Mouse (Mus musculus) liver, adult 2 months (tissue): ENCODE data around the gene Thap11. TPM values are rescaled to one million over a fixed set of nuclear protein-coding genes. Genes with fewer than 3 reads are reported as not detected.
"Not testable (repeated sequence)": the region's sequence is repeated elsewhere in the genome, so short reads cannot be mapped to it uniquely, and the experiment has no call there.

Experiments
- DNase-seq: peaks from one replicate; pipeline ENCODE4 v3.0.0-alpha.2; 2011; ENCODE audit warnings: low read depth, low spot score; ENCODE audit errors: extremely low read depth
- H3K27ac ChIP-seq: fragments of 200-500 bp; replicated peaks from 2 replicates; pipeline ENCODE4 v1.5.1; 2012; ENCODE audit warnings: low read depth, mild to moderate bottlenecking, control low read depth, inconsistent platforms, low read length; ENCODE audit not compliant: insufficient read depth
- H3K27me3 ChIP-seq: fragments of 200-500 bp; 2 replicates; pipeline ENCODE4 v1.6.1; 2012; ENCODE audit warnings: mild to moderate bottlenecking, moderate library complexity, low read length, inconsistent platforms; ENCODE audit not compliant: control insufficient read depth, insufficient read depth
- H3K36me3 ChIP-seq: fragments of 200-500 bp; 2 replicates; pipeline ENCODE4 v1.6.1; 2012; ENCODE audit warnings: low read length, inconsistent platforms; ENCODE audit not compliant: control insufficient read depth, insufficient read depth
- H3K4me1 ChIP-seq: fragments of 200-500 bp; 2 replicates; pipeline ENCODE4 v1.6.1; 2011; ENCODE audit warnings: low read length; ENCODE audit not compliant: control insufficient read depth, insufficient read depth
- H3K4me3 ChIP-seq: fragments of 200-500 bp; 2 replicates; pipeline ENCODE4 v1.5.1; 2011; ENCODE audit warnings: low read depth, mild to moderate bottlenecking, control low read depth, low read length, moderate library complexity; ENCODE audit not compliant: insufficient read depth
- H3K79me2 ChIP-seq: fragments of 200-500 bp; 2 replicates; pipeline ENCODE4 v1.6.1; 2012; ENCODE audit warnings: inconsistent platforms, mild to moderate bottlenecking, low read length, moderate library complexity; ENCODE audit not compliant: control insufficient read depth, insufficient read depth
- H3K9ac ChIP-seq: fragments of 200-500 bp; 2 replicates; pipeline ENCODE4 v1.6.1; 2012; ENCODE audit warnings: low read depth, mild to moderate bottlenecking, control low read depth, inconsistent platforms, low read length
- CTCF ChIP-seq: fragments of 200-500 bp; IDR thresholded peaks from 2 replicates; pipeline ENCODE4 v1.5.1; 2011; ENCODE audit warnings: low read depth, low read length, control low read depth
- POLR2A ChIP-seq: fragments of 200-500 bp; IDR thresholded peaks from 2 replicates; pipeline ENCODE4 v1.6.1; 2011; ENCODE audit warnings: low read length, control low read depth; ENCODE audit not compliant: insufficient read depth; ENCODE audit errors: extremely low read depth
- WGBS: fragments of 180-500 bp; shearing (Covaris S2); methylation state at CpG from one replicate; pipeline ENCODE4 v1.1.7; 2018; 5-methylcytosine and 5-hydroxymethylcytosine counted together
- polyA plus RNA-seq: library from polyadenylated mRNA; depleted of rRNA; stranded (reverse); fragments of >200 nt; gene quantifications from 2 replicates; pipeline ENCODE4 v1.2.3, GENCODE M21; 2012
- total RNA-seq: library from RNA; depleted of rRNA; stranded (reverse); fragments of >200 nt; gene quantifications from 2 replicates; pipeline ENCODE4 v1.2.3, GENCODE M21; 2014

The Thap11 gene
- total and polyA plus RNA-seq, 2 experiments, result 11.3 to 28.5 TPM

- peaks cover 46% of the 10 kb centered on the region for H3K79me2 ChIP-seq
- no peaks in the 10 kb centered on the region for H3K27me3 ChIP-seq
- TF ChIP-seq POLR2A (no peak), CTCF (no peak)
Measured at GRCm38 (mm10) chr8:105825506-105825905, 29.4 kb upstream of the Thap11 start.

GRCm38 (mm10) chr8:105826379-105826778 is 28.6 kb upstream of the Thap11 start:
- Histone ChIP-seq H3K36me3 (peaks cover 22% of the 10 kb centered on the region), H3K27ac (peak overlapping the region; percentile 80)

More at GRCm38 (mm10) chr8:105825506-105825905, 29.4 kb upstream of the Thap11 start:
- peak; percentile 81 for DNase-seq
- peak overlapping the region; percentile 81 for H3K4me3 ChIP-seq
- peak overlapping the region; percentile 86 for H3K9ac ChIP-seq
- 29% methylated on average over 4 of the region's 4 CpGs for WGBS
- H3K4me1 ChIP-seq, result peaks cover 25% of the 10 kb centered on the region
- peak overlapping the region; percentile 80 for H3K27ac ChIP-seq
- H3K36me3 ChIP-seq, result peaks cover 23% of the 10 kb centered on the region

GRCm38 (mm10) chr8:105826861-105827848 is 27.8 kb upstream of the Thap11 start, which contains the start of the genes Ranbp10 and Tsnaxip1:
Ranbp10 (minus strand) TSS chr8:105827350.
Tsnaxip1 (plus strand) TSS chr8:105827731.
- under 1% methylated on average over 52 of the region's 52 CpGs for WGBS
- peak; percentile 90 for TF ChIP-seq POLR2A
- TF ChIP-seq CTCF, result no peak
- peak within 1 kb of the TSS; percentile 81 for H3K4me3 ChIP-seq
- peaks cover 32% of the 10 kb centered on the region for H3K79me2 ChIP-seq
- peak within 1 kb of the TSS; percentile 80 for H3K27ac ChIP-seq
- H3K4me1 ChIP-seq, result peaks cover 11% of the 10 kb centered on the region
- peaks cover 18% of the 10 kb centered on the region for H3K36me3 ChIP-seq
- H3K27me3 ChIP-seq, result no peaks in the 10 kb centered on the region
- DNase-seq, result peak; percentile 100
- H3K9ac ChIP-seq, result peak within 1 kb of the TSS; percentile 86

More at GRCm38 (mm10) chr8:105826379-105826778, 28.6 kb upstream of the Thap11 start:
- H3K9ac ChIP-seq, result peak overlapping the region; percentile 86
- no peak for DNase-seq
- peak overlapping the region; percentile 81 for H3K4me3 ChIP-seq
- peaks cover 38% of the 10 kb centered on the region for H3K79me2 ChIP-seq
- WGBS, result 0% methylated on average over 4 of the region's 4 CpGs
- no peaks in the 10 kb centered on the region for H3K27me3 ChIP-seq
- no peak for TF ChIP-seq POLR2A
- no peak for TF ChIP-seq CTCF
- H3K4me1 ChIP-seq, result peaks cover 16% of the 10 kb centered on the region

GRCm38 (mm10) chr8:105833740-105834139 is 21.2 kb upstream of the Thap11 start:
- not testable (repeated sequence) for H3K27me3 ChIP-seq, H3K36me3 ChIP-seq, H3K79me2 ChIP-seq, DNase-seq, H3K27ac ChIP-seq, H3K4me3 ChIP-seq, H3K4me1 ChIP-seq, H3K9ac ChIP-seq
- WGBS, result 91% methylated on average over 2 of the region's 2 CpGs

GRCm38 (mm10) chr8:105835318-105835717 is 19.6 kb upstream of the Thap11 start:
- no peaks in the 10 kb centered on the region for H3K4me1 ChIP-seq
- WGBS, result 23% methylated on average over 11 of the region's 11 CpGs

GRCm38 (mm10) chr8:105836991-105837390 is 17.9 kb upstream of the Thap11 start:
- no peak for DNase-seq

More at GRCm38 (mm10) chr8:105835318-105835717, 19.6 kb upstream of the Thap11 start:
- Histone ChIP-seq H3K79me2 (no peaks in the 10 kb centered on the region), H3K27me3 (no peaks in the 10 kb centered on the region), H3K4me3 (no peak overlapping the region), H3K9ac (no peak overlapping the region), H3K36me3 (no peaks in the 10 kb centered on the region), H3K27ac (no peak overlapping the region)
- TF ChIP-seq POLR2A, result no peak
- TF ChIP-seq CTCF, result peak; percentile 80
- DNase-seq, result peak; percentile 64

More at GRCm38 (mm10) chr8:105836991-105837390, 17.9 kb upstream of the Thap11 start:
- Histone ChIP-seq H3K36me3 (no peaks in the 10 kb centered on the region), H3K27ac (no peak overlapping the region), H3K79me2 (no peaks in the 10 kb centered on the region), H3K4me1 (no peaks in the 10 kb centered on the region), H3K27me3 (no peaks in the 10 kb centered on the region), H3K4me3 (no peak overlapping the region), H3K9ac (no peak overlapping the region)
- 91% methylated on average over 6 of the region's 6 CpGs for WGBS
- TF ChIP-seq CTCF, result no peak
- no peak for TF ChIP-seq POLR2A
